Mouse (Mus musculus) embryonic facial prominence, embryonic 12.5 days (tissue): ENCODE results near the gene Padi4. TPM values are rescaled to one million over a fixed set of nuclear protein-coding genes. Genes with fewer than 3 reads are reported as not detected.

Experiments used
- ATAC-seq: fragments of 200-750 bp; cut with Nextera tagmentation; 2 replicates; pipeline ENCODE4 v1.8.0; 2017; ENCODE audit not compliant: insufficient number of reproducible peaks, insufficient read depth, low FRiP score, low TSS enrichment
- H3K27ac ChIP-seq: fragments of 300-500 bp; sonication (generic); 2 replicates; pipeline ENCODE4 v1.5.1; 2016; ENCODE audit warnings: mild to moderate bottlenecking
- H3K27me3 ChIP-seq: fragments of 300-500 bp; sonication (generic); 2 replicates; pipeline ENCODE4 v1.6.1; 2016; ENCODE audit warnings: mild to moderate bottlenecking, moderate library complexity
- H3K36me3 ChIP-seq: fragments of 300-500 bp; sonication (generic); 2 replicates; pipeline ENCODE4 v1.6.1; 2016; ENCODE audit warnings: mild to moderate bottlenecking
- H3K4me1 ChIP-seq: fragments of 300-500 bp; sonication (generic); 2 replicates; pipeline ENCODE4 v1.6.1; 2016
- H3K4me2 ChIP-seq: fragments of 300-500 bp; sonication (generic); replicated peaks from 2 replicates; pipeline ENCODE4 v1.6.1; 2016; ENCODE audit warnings: mild to moderate bottlenecking, moderate library complexity
- H3K4me3 ChIP-seq: fragments of 300-500 bp; sonication (generic); 2 replicates; pipeline ENCODE4 v1.5.1; 2016; ENCODE audit warnings: mild to moderate bottlenecking
- H3K9ac ChIP-seq: fragments of 300-500 bp; sonication (generic); 2 replicates; pipeline ENCODE4 v1.6.1; 2016; ENCODE audit warnings: mild to moderate bottlenecking, moderate library complexity
- H3K9me3 ChIP-seq: fragments of 300-500 bp; sonication (generic); 2 replicates; pipeline ENCODE4 v1.6.1; 2016; ENCODE audit warnings: mild to moderate bottlenecking, moderate library complexity
- WGBS: fragments of 180-500 bp; shearing (Covaris S2); methylation state at CpG from one replicate; pipeline ENCODE4 v1.1.7; 2016; 5-methylcytosine and 5-hydroxymethylcytosine counted together
- polyA plus RNA-seq: library from polyadenylated mRNA; unstranded; fragments of >200 nt; fragmentation: Nextera tagmentation; extraction: Ambion mirVana; gene quantifications from 2 replicates; pipeline ENCODE4 v1.2.1, GENCODE M21; 2016

Gene Padi4
- polyA plus RNA-seq, 1 experiment from 2014 or later = not detected

- H3K9ac ChIP-seq = no peak overlapping the region
- H3K4me1 ChIP-seq = peaks cover 22% of the 10 kb centered on the region
- H3K36me3 ChIP-seq = no peaks in the 10 kb centered on the region
- H3K27me3 ChIP-seq = no peaks in the 10 kb centered on the region
- H3K4me3 ChIP-seq = no peak overlapping the region
- no peak for ATAC-seq
- 72% methylated on average over 8 of the region's 8 CpGs for WGBS
- H3K27ac ChIP-seq = no peak overlapping the region
- no peaks in the 10 kb centered on the region for H3K9me3 ChIP-seq
- H3K4me2 ChIP-seq = no peak overlapping the region
Measured at GRCm38 (mm10) chr4:140809118-140809517, 35.1 kb upstream of the Padi4 start.

GRCm38 (mm10) chr4:140804601-140805000 lies 30.6 kb upstream of the Padi4 start:
- no peaks in the 10 kb centered on the region for H3K36me3 ChIP-seq
- no peaks in the 10 kb centered on the region for H3K4me1 ChIP-seq
- 87% methylated on average over 9 of the region's 9 CpGs for WGBS
- no peak overlapping the region for H3K4me2 ChIP-seq
- no peaks in the 10 kb centered on the region for H3K27me3 ChIP-seq
- no peaks in the 10 kb centered on the region for H3K9me3 ChIP-seq
- H3K9ac ChIP-seq = no peak overlapping the region
- no peak for ATAC-seq
- no peak overlapping the region for H3K4me3 ChIP-seq
- no peak overlapping the region for H3K27ac ChIP-seq

GRCm38 (mm10) chr4:140801364-140801763 lies 27.3 kb upstream of the Padi4 start:
- no peak for ATAC-seq
- H3K27me3 ChIP-seq = peaks cover 4% of the 10 kb centered on the region; the same call in 1 of the 2 replicates
- H3K9ac ChIP-seq = no peak overlapping the region
- H3K4me2 ChIP-seq = no peak overlapping the region
- no peak overlapping the region for H3K27ac ChIP-seq
- H3K4me1 ChIP-seq = no peaks in the 10 kb centered on the region
- no peak overlapping the region for H3K4me3 ChIP-seq
- WGBS = 73% methylated on average over 3 of the region's 3 CpGs
- H3K9me3 ChIP-seq = no peaks in the 10 kb centered on the region
- H3K36me3 ChIP-seq = no peaks in the 10 kb centered on the region

- WGBS = 81% methylated on average over 3 of the region's 3 CpGs
- Histone ChIP-seq H3K36me3 (no peaks in the 10 kb centered on the region), H3K4me1 (no peaks in the 10 kb centered on the region), H3K27ac (no peak overlapping the region), H3K4me2 (no peak overlapping the region), H3K4me3 (no peak overlapping the region), H3K27me3 (peaks cover 4% of the 10 kb centered on the region; the same call in 1 of the 2 replicates), H3K9ac (no peak overlapping the region), H3K9me3 (no peaks in the 10 kb centered on the region)
- ATAC-seq = no peak
Measured at GRCm38 (mm10) chr4:140796786-140797185, 22.8 kb upstream of the Padi4 start.

GRCm38 (mm10) chr4:140794678-140795077 lies 20.6 kb upstream of the Padi4 start:
- Histone ChIP-seq H3K4me3 (no peak overlapping the region), H3K27me3 (peaks cover 4% of the 10 kb centered on the region; the same call in 1 of the 2 replicates), H3K4me2 (no peak overlapping the region), H3K9ac (no peak overlapping the region), H3K4me1 (no peaks in the 10 kb centered on the region), H3K36me3 (no peaks in the 10 kb centered on the region), H3K9me3 (no peaks in the 10 kb centered on the region), H3K27ac (no peak overlapping the region)
- 85% methylated on average over 9 of the region's 9 CpGs for WGBS
- no peak for ATAC-seq

GRCm38 (mm10) chr4:140793795-140794194 lies 19.8 kb upstream of the Padi4 start:
- Histone ChIP-seq H3K4me2 (no peak overlapping the region), H3K9ac (no peak overlapping the region), H3K4me3 (no peak overlapping the region), H3K36me3 (no peaks in the 10 kb centered on the region), H3K9me3 (no peaks in the 10 kb centered on the region), H3K27me3 (peaks cover 4% of the 10 kb centered on the region; the same call in 1 of the 2 replicates), H3K27ac (no peak overlapping the region), H3K4me1 (no peaks in the 10 kb centered on the region)
- ATAC-seq = no peak
- WGBS = 52% methylated on average over 9 of the region's 9 CpGs

GRCm38 (mm10) chr4:140792584-140792983 lies 18.5 kb upstream of the Padi4 start:
- no peak overlapping the region for H3K4me2 ChIP-seq
- 90% methylated on average over 7 of the region's 7 CpGs for WGBS
- H3K27me3 ChIP-seq = no peaks in the 10 kb centered on the region
- no peaks in the 10 kb centered on the region for H3K4me1 ChIP-seq
- no peaks in the 10 kb centered on the region for H3K36me3 ChIP-seq
- no peak for ATAC-seq
- H3K9me3 ChIP-seq = no peaks in the 10 kb centered on the region
- no peak overlapping the region for H3K27ac ChIP-seq
- H3K9ac ChIP-seq = no peak overlapping the region
- H3K4me3 ChIP-seq = no peak overlapping the region

- no peak overlapping the region for H3K9ac ChIP-seq
- whole genome bisulfite sequencing = 84% methylated on average over 16 of the region's 16 CpGs
- H3K4me3 ChIP-seq = no peak overlapping the region
- ATAC-seq = no peak
- no peak overlapping the region for H3K4me2 ChIP-seq
- H3K36me3 ChIP-seq = no peaks in the 10 kb centered on the region
- H3K9me3 ChIP-seq = no peaks in the 10 kb centered on the region
- H3K27ac ChIP-seq = no peak overlapping the region
- no peaks in the 10 kb centered on the region for H3K4me1 ChIP-seq
- no peaks in the 10 kb centered on the region for H3K27me3 ChIP-seq
Measured at GRCm38 (mm10) chr4:140791071-140791470, 17.0 kb upstream of the Padi4 start.

GRCm38 (mm10) chr4:140789983-140790382 lies 15.9 kb upstream of the Padi4 start:
- 93% methylated on average over 4 of the region's 4 CpGs for WGBS
- H3K4me1 ChIP-seq = no peaks in the 10 kb centered on the region
- H3K27me3 ChIP-seq = no peaks in the 10 kb centered on the region
- no peak overlapping the region for H3K4me3 ChIP-seq
- no peak overlapping the region for H3K27ac ChIP-seq
- no peak overlapping the region for H3K9ac ChIP-seq
- H3K4me2 ChIP-seq = no peak overlapping the region
- no peak for ATAC-seq
- H3K36me3 ChIP-seq = no peaks in the 10 kb centered on the region
- no peaks in the 10 kb centered on the region for H3K9me3 ChIP-seq

GRCm38 (mm10) chr4:140788983-140789382 lies 14.9 kb upstream of the Padi4 start:
- 40% methylated on average over 6 of the region's 6 CpGs for whole genome bisulfite sequencing
- Histone ChIP-seq H3K4me2 (no peak overlapping the region), H3K4me1 (no peaks in the 10 kb centered on the region), H3K27me3 (no peaks in the 10 kb centered on the region), H3K27ac (no peak overlapping the region), H3K4me3 (no peak overlapping the region), H3K9me3 (no peaks in the 10 kb centered on the region), H3K36me3 (no peaks in the 10 kb centered on the region), H3K9ac (no peak overlapping the region)
- ATAC-seq = no peak

- no peak overlapping the region for H3K27ac ChIP-seq
- 77% methylated on average over 6 of the region's 6 CpGs for WGBS
- H3K9me3 ChIP-seq = no peaks in the 10 kb centered on the region
- H3K4me3 ChIP-seq = no peak overlapping the region
- H3K4me2 ChIP-seq = no peak overlapping the region
- H3K4me1 ChIP-seq = no peaks in the 10 kb centered on the region
- no peaks in the 10 kb centered on the region for H3K27me3 ChIP-seq
- no peak overlapping the region for H3K9ac ChIP-seq
- no peak for ATAC-seq
- H3K36me3 ChIP-seq = no peaks in the 10 kb centered on the region
Measured at GRCm38 (mm10) chr4:140788264-140788663, 14.2 kb upstream of the Padi4 start.

GRCm38 (mm10) chr4:140787414-140787813 lies 13.4 kb upstream of the Padi4 start:
- no peak for ATAC-seq
- Histone ChIP-seq H3K36me3 (no peaks in the 10 kb centered on the region), H3K9me3 (no peaks in the 10 kb centered on the region), H3K4me2 (no peak overlapping the region), H3K27me3 (no peaks in the 10 kb centered on the region), H3K27ac (no peak overlapping the region), H3K4me3 (no peak overlapping the region), H3K9ac (no peak overlapping the region), H3K4me1 (no peaks in the 10 kb centered on the region)
- 58% methylated on average over 4 of the region's 4 CpGs for WGBS

GRCm38 (mm10) chr4:140785217-140785616 lies 11.2 kb upstream of the Padi4 start:
- Histone ChIP-seq H3K27me3 (no peaks in the 10 kb centered on the region), H3K36me3 (no peaks in the 10 kb centered on the region), H3K4me2 (no peak overlapping the region), H3K9ac (no peak overlapping the region), H3K4me1 (no peaks in the 10 kb centered on the region), H3K4me3 (no peak overlapping the region), H3K9me3 (no peaks in the 10 kb centered on the region), H3K27ac (no peak overlapping the region)
- no peak for ATAC-seq
- WGBS = 75% methylated on average over 5 of the region's 5 CpGs
